Mouse (Mus musculus): ENCODE measurements at regions not wholly inside any gene's neighbourhood (a gene's known extent, or its start where the extent isn't known, plus 50 kb on each side); places are given as distances from the start of the nearest gene placed in this dataset.

- no peak overlapping the region for H3K4me3 ChIP-seq
- TF ChIP-seq CEBPB (IDR thresholded peaks at IDR 0.05; ENCODE audit: insufficient read depth, poor library complexity, severe bottlenecking) (no peak), TCF12 (IDR thresholded peaks at IDR 0.05; ENCODE audit: insufficient read depth, poor library complexity, severe bottlenecking) (no peak), POLR2A (IDR thresholded peaks at IDR 0.05; ENCODE audit: insufficient read length, low read depth) (no peak), REST (IDR thresholded peaks at IDR 0.05; ENCODE audit: insufficient read depth, insufficient read length) (no peak), TCF3 (IDR thresholded peaks at IDR 0.05; ENCODE audit: insufficient read length, low read depth) (no peak), MYOD1 (IDR thresholded peaks at IDR 0.05; ENCODE audit: control insufficient read depth in 1 of 3, insufficient read length in 2 of 3, low read depth in 2 of 3) (no peak), MYOG (IDR thresholded peaks at IDR 0.05; ENCODE audit: control insufficient read depth in 1 of 3, insufficient read depth in 1 of 3, insufficient read length in 2 of 3, low read depth in 2 of 3) (no peak), SRF (IDR thresholded peaks at IDR 0.05; ENCODE audit: control insufficient read depth, insufficient read length, low read depth) (no peak), USF1 (IDR thresholded peaks at IDR 0.05; ENCODE audit: low read depth) (no peak), MAX (IDR thresholded peaks at IDR 0.05; ENCODE audit: low read depth) (no peak)
- no peaks in the 10 kb centered on the region for H3K36me3 ChIP-seq (ENCODE audit: control insufficient read depth, insufficient read depth)
- no peak overlapping the region for H3ac ChIP-seq (ENCODE audit: control insufficient read depth, insufficient read length)
- no peak overlapping the region for H3K4me2 ChIP-seq (ENCODE audit: low read depth)
- no peaks in the 10 kb centered on the region for H3K27me3 ChIP-seq (ENCODE audit: control insufficient read depth, insufficient read depth, insufficient read length)
- no peaks in the 10 kb centered on the region for H3K79me2 ChIP-seq (ENCODE audit: control insufficient read depth, insufficient read depth)
These were observed 162.1 kb upstream of the Runx1 start for GRCm38 (mm10) chr16:92988000-92988399.

GRCm38 (mm10) chr16:92985768-92986167, 159.8 kb upstream of the Runx1 start:
- no peak overlapping the region for H3K4me3 ChIP-seq
- no peak for TF ChIP-seq SRF (IDR thresholded peaks at IDR 0.05; ENCODE audit: control insufficient read depth, insufficient read length, low read depth)
- no peak for TF ChIP-seq CEBPB (IDR thresholded peaks at IDR 0.05; ENCODE audit: insufficient read depth, poor library complexity, severe bottlenecking)
- no peak for TF ChIP-seq MYOG (IDR thresholded peaks at IDR 0.05; ENCODE audit: control insufficient read depth in 1 of 3, insufficient read depth in 1 of 3, insufficient read length in 2 of 3, low read depth in 2 of 3)
- TF ChIP-seq POLR2AphosphoS2 (IDR thresholded peaks at IDR 0.05; ENCODE audit: insufficient read length, low read depth), result no peak
- TF ChIP-seq TCF3 (IDR thresholded peaks at IDR 0.05; ENCODE audit: insufficient read length, low read depth), result no peak
- TF ChIP-seq REST (IDR thresholded peaks at IDR 0.05; ENCODE audit: insufficient read depth, insufficient read length), result no peak
- no peak for TF ChIP-seq USF1 (IDR thresholded peaks at IDR 0.05; ENCODE audit: low read depth)
- TF ChIP-seq POLR2A (IDR thresholded peaks at IDR 0.05; ENCODE audit: insufficient read length, low read depth), result no peak
- H3K79me2 ChIP-seq (ENCODE audit: control insufficient read depth, insufficient read depth), result no peaks in the 10 kb centered on the region

DNA sequence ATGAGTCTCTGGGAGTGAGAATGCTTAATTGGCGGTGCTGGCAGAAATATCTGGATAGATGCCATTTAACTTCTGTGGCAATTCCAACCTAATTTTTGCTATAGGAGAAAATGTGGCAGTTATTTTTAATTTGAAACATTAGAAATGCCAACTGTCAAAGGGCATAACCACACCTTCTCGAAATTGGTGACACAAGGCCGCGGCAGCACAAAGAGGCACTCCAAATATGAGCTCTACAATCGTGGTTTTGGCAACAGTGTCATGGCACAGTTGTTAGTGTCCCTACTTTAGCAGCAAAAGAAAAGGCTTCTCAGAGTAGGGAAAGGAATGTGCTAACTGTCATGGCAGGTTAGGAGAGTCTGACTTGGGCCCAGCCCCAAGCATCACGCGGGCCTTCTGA, 157.0 kb upstream of the Runx1 start:
- peak; percentile 19 for TF ChIP-seq SRF (IDR thresholded peaks at IDR 0.05; ENCODE audit: control insufficient read depth, insufficient read length, low read depth)
- no peak for TF ChIP-seq REST (IDR thresholded peaks at IDR 0.05; ENCODE audit: insufficient read depth, insufficient read length)
- TF ChIP-seq MYOG (IDR thresholded peaks at IDR 0.05; ENCODE audit: control insufficient read depth in 1 of 3, insufficient read depth in 1 of 3, insufficient read length in 2 of 3, low read depth in 2 of 3), result peak in 2 of 3 experiments; percentile 67 to 77
- no peak for TF ChIP-seq TCF3 (IDR thresholded peaks at IDR 0.05; ENCODE audit: insufficient read length, low read depth)
- TF ChIP-seq E2F4 (IDR thresholded peaks at IDR 0.05; ENCODE audit: insufficient read depth), result no peak
- no peak for TF ChIP-seq MAX (IDR thresholded peaks at IDR 0.05; ENCODE audit: low read depth)
- TF ChIP-seq TCF12 (IDR thresholded peaks at IDR 0.05; ENCODE audit: insufficient read depth, poor library complexity, severe bottlenecking), result peak; percentile 71
- TF ChIP-seq CEBPB (IDR thresholded peaks at IDR 0.05; ENCODE audit: insufficient read depth, poor library complexity, severe bottlenecking), result no peak
- no peak for TF ChIP-seq POLR2A (IDR thresholded peaks at IDR 0.05; ENCODE audit: insufficient read length, low read depth)
- peak in 2 of 3 experiments; percentile 13 to 66 for TF ChIP-seq MYOD1 (IDR thresholded peaks at IDR 0.05; ENCODE audit: control insufficient read depth in 1 of 3, insufficient read length in 2 of 3, low read depth in 2 of 3)
- no peak for TF ChIP-seq USF1 (IDR thresholded peaks at IDR 0.05; ENCODE audit: low read depth)
- no peaks in the 10 kb centered on the region for H3K27me3 ChIP-seq (ENCODE audit: control insufficient read depth, insufficient read depth, insufficient read length)
- no peak overlapping the region for H3ac ChIP-seq (ENCODE audit: control insufficient read depth, insufficient read length)
- no peak overlapping the region for H3K4me2 ChIP-seq (ENCODE audit: low read depth)
- H3K36me3 ChIP-seq (ENCODE audit: control insufficient read depth, insufficient read depth), result no peaks in the 10 kb centered on the region
- H3K79me2 ChIP-seq (ENCODE audit: control insufficient read depth, insufficient read depth), result no peaks in the 10 kb centered on the region
- no peak overlapping the region for H3K4me3 ChIP-seq

More at GRCm38 (mm10) chr16:92985768-92986167, 159.8 kb upstream of the Runx1 start:
- Histone ChIP-seq H3K36me3 (ENCODE audit: control insufficient read depth, insufficient read depth) (no peaks in the 10 kb centered on the region), H3ac (ENCODE audit: control insufficient read depth, insufficient read length) (no peak overlapping the region), H3K4me2 (ENCODE audit: low read depth) (no peak overlapping the region), H3K27me3 (ENCODE audit: control insufficient read depth, insufficient read depth, insufficient read length) (no peaks in the 10 kb centered on the region)

GRCm38 (mm10) chr16:92979620-92980330, 153.8 kb upstream of the Runx1 start:
- Histone ChIP-seq H3K4me2 (ENCODE audit: low read depth) (peak overlapping the region; percentile 44), H3ac (ENCODE audit: control insufficient read depth, insufficient read length) (no peak overlapping the region), H3K36me3 (ENCODE audit: control insufficient read depth, insufficient read depth) (no peaks in the 10 kb centered on the region), H3K79me2 (ENCODE audit: control insufficient read depth, insufficient read depth) (no peaks in the 10 kb centered on the region), H3K27me3 (ENCODE audit: control insufficient read depth, insufficient read depth, insufficient read length) (no peaks in the 10 kb centered on the region), H3K4me3 (no peak overlapping the region)
- TF ChIP-seq TCF12 (IDR thresholded peaks at IDR 0.05; ENCODE audit: insufficient read depth, poor library complexity, severe bottlenecking) (peak; percentile 65), MYOG (IDR thresholded peaks at IDR 0.05; ENCODE audit: control insufficient read depth in 1 of 3, insufficient read depth in 1 of 3, insufficient read length in 2 of 3, low read depth in 2 of 3) (peak; percentile 10 to 88 (median 58)), REST (IDR thresholded peaks at IDR 0.05; ENCODE audit: insufficient read depth, insufficient read length) (no peak), MYOD1 (IDR thresholded peaks at IDR 0.05; ENCODE audit: control insufficient read depth in 1 of 3, insufficient read length in 2 of 3, low read depth in 2 of 3) (peak; percentile 78 to 92 (median 81)), CEBPB (IDR thresholded peaks at IDR 0.05; ENCODE audit: insufficient read depth, poor library complexity, severe bottlenecking) (peak; percentile 66), POLR2AphosphoS2 (IDR thresholded peaks at IDR 0.05; ENCODE audit: insufficient read length, low read depth) (no peak)
